Mouse (Mus musculus) neural tube, embryonic 14.5 days (tissue): ENCODE measurements around the gene Slc7a1. TPM values are rescaled to one million over a fixed set of nuclear protein-coding genes. Genes with fewer than 3 reads are reported as not detected.

ENCODE experiments used
- ATAC-seq: fragments of 200-750 bp; cut with Nextera tagmentation; 2 replicates; pipeline ENCODE4 v1.8.0; 2017; ENCODE audit warnings: low read depth, mild to moderate bottlenecking, moderate TSS enrichment, moderate library complexity
- H3K27ac ChIP-seq: fragments of 300-500 bp; sonication (generic); 2 replicates; pipeline ENCODE4 v1.5.1; 2014; ENCODE audit warnings: low read depth, mild to moderate bottlenecking, control low read depth, low read length, moderate library complexity, mixed read lengths
- H3K27me3 ChIP-seq: fragments of 300-500 bp; sonication (generic); 2 replicates; pipeline ENCODE4 v1.6.1; 2014; ENCODE audit warnings: low read length; ENCODE audit not compliant: control insufficient read depth, insufficient read depth
- H3K36me3 ChIP-seq: fragments of 300-500 bp; sonication (generic); 2 replicates; pipeline ENCODE4 v1.6.1; 2014; ENCODE audit warnings: low read length, mixed read lengths; ENCODE audit not compliant: control insufficient read depth, insufficient read depth
- H3K4me1 ChIP-seq: fragments of 300-500 bp; sonication (generic); 2 replicates; pipeline ENCODE4 v1.6.1; 2014; ENCODE audit warnings: low read length; ENCODE audit not compliant: control insufficient read depth, insufficient read depth
- H3K4me2 ChIP-seq: fragments of 300-500 bp; sonication (generic); 2 replicates; pipeline ENCODE4 v1.6.1; 2014; ENCODE audit warnings: mild to moderate bottlenecking, low read depth, low read length, control low read depth
- H3K4me3 ChIP-seq: fragments of 300-500 bp; sonication (generic); 2 replicates; pipeline ENCODE4 v1.5.1; 2014; ENCODE audit warnings: low read depth, low read length, control low read depth, mixed read lengths
- H3K9ac ChIP-seq: fragments of 300-500 bp; sonication (generic); replicated peaks from 2 replicates; pipeline ENCODE4 v1.6.1; 2014; ENCODE audit warnings: low read depth, mild to moderate bottlenecking, control low read depth, low read length, mixed read lengths
- H3K9me3 ChIP-seq: fragments of 300-500 bp; sonication (generic); 2 replicates; pipeline ENCODE4 v1.6.1; 2016; ENCODE audit warnings: low read length; ENCODE audit not compliant: control insufficient read depth
- WGBS: fragments of 180-500 bp; shearing (Covaris S2); extraction: QIAGEN DNeasy Blood & Tissue Kit; methylation state at CpG from one replicate; pipeline ENCODE4 v1.1.7; 2014; 5-methylcytosine and 5-hydroxymethylcytosine counted together
- polyA plus RNA-seq: library from polyadenylated mRNA; unstranded; fragments of >200 nt; fragmentation: Nextera tagmentation; extraction: Ambion mirVana; gene quantifications from 2 replicates; pipeline ENCODE4 v1.2.1, GENCODE M21; 2014

The Slc7a1 gene
- polyA plus RNA-seq, 1 experiment from 2014 or later, result 50.0 TPM

- H3K36me3 ChIP-seq, result no peaks in the 10 kb centered on the region
- no peaks in the 10 kb centered on the region for H3K9me3 ChIP-seq
- no peak overlapping the region for H3K4me3 ChIP-seq
- no peaks in the 10 kb centered on the region for H3K4me1 ChIP-seq
- H3K27me3 ChIP-seq, result no peaks in the 10 kb centered on the region
- H3K27ac ChIP-seq, result no peak overlapping the region
- WGBS, result 100% methylated on average over 2 of the region's 2 CpGs
- no peak overlapping the region for H3K4me2 ChIP-seq
- no peak for ATAC-seq
- no peak overlapping the region for H3K9ac ChIP-seq
Measured at GRCm38 (mm10) chr5:148387820-148388219, 11.9 kb downstream of the Slc7a1 start.

GRCm38 (mm10) chr5:148386471-148386870 lies 13.2 kb downstream of the Slc7a1 start:
- WGBS, result 87% methylated on average over 9 of the region's 9 CpGs
- no peak for ATAC-seq
- H3K27ac ChIP-seq, result no peak overlapping the region

GRCm38 (mm10) chr5:148384501-148385055 lies 15.1 kb downstream of the Slc7a1 start:
- Histone ChIP-seq H3K36me3 (no peaks in the 10 kb centered on the region), H3K9ac (no peak overlapping the region), H3K4me2 (no peak overlapping the region), H3K4me3 (no peak overlapping the region), H3K27me3 (no peaks in the 10 kb centered on the region), H3K4me1 (no peaks in the 10 kb centered on the region), H3K9me3 (no peaks in the 10 kb centered on the region), H3K27ac (no peak overlapping the region)
- ATAC-seq, result no peak
- 84% methylated on average over 9 of the region's 9 CpGs for WGBS

More at GRCm38 (mm10) chr5:148386471-148386870, 13.2 kb downstream of the Slc7a1 start:
- no peaks in the 10 kb centered on the region for H3K27me3 ChIP-seq
- no peaks in the 10 kb centered on the region for H3K4me1 ChIP-seq
- no peaks in the 10 kb centered on the region for H3K9me3 ChIP-seq
- no peak overlapping the region for H3K4me3 ChIP-seq
- no peaks in the 10 kb centered on the region for H3K36me3 ChIP-seq
- H3K4me2 ChIP-seq, result no peak overlapping the region
- no peak overlapping the region for H3K9ac ChIP-seq

DNA sequence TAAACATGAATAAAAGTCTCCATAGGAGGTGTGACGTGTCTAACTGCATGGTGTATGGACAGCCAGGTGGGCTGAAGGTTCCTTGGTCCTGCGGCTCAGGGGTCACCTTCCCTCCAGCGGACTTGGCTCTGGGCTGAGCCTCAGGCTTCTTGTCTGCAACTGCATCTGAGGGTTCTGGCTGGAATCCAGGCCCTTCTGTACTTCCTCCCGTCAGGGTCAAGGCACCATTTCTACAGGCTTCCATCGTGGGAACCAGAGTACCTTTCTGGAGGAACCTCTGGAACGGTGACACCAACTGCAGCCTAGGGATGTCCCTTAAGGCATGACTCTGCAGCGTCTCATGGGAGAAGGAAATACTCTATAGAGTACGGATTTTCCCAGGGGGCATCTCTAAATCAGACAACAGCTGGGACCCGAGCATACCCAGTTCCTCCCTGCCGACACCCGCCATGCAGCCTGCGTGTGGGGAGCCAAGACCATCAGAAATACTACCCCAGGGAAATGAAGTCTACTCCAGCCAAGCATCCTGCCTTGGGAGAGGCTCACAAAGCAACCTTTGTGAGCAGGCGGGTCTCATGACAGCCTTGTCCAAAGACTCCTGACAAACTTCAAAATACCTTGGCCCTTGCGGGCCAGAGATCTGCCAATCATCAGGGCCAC lies 15.7 kb downstream of the Slc7a1 start:
- H3K4me1 ChIP-seq, result no peaks in the 10 kb centered on the region
- H3K27ac ChIP-seq, result no peak overlapping the region
- 75% methylated on average over 14 of the region's 14 CpGs for WGBS
- H3K4me2 ChIP-seq, result no peak overlapping the region
- H3K27me3 ChIP-seq, result no peaks in the 10 kb centered on the region
- H3K9me3 ChIP-seq, result no peaks in the 10 kb centered on the region
- H3K9ac ChIP-seq, result no peak overlapping the region
- no peak overlapping the region for H3K4me3 ChIP-seq
- ATAC-seq, result no peak
- H3K36me3 ChIP-seq, result no peaks in the 10 kb centered on the region

- H3K4me3 ChIP-seq, result no peak overlapping the region
- no peaks in the 10 kb centered on the region for H3K9me3 ChIP-seq
- no peak overlapping the region for H3K4me2 ChIP-seq
- H3K36me3 ChIP-seq, result no peaks in the 10 kb centered on the region
- no peaks in the 10 kb centered on the region for H3K27me3 ChIP-seq
- no peak overlapping the region for H3K9ac ChIP-seq
- no peak for ATAC-seq
- no peaks in the 10 kb centered on the region for H3K4me1 ChIP-seq
- 84% methylated on average over 8 of the region's 8 CpGs for whole genome bisulfite sequencing
- H3K27ac ChIP-seq, result no peak overlapping the region
Measured at GRCm38 (mm10) chr5:148381083-148381482, 18.6 kb downstream of the Slc7a1 start.

- Histone ChIP-seq H3K9me3 (no peaks in the 10 kb centered on the region), H3K27ac (no peak overlapping the region), H3K27me3 (no peaks in the 10 kb centered on the region), H3K4me2 (no peak overlapping the region), H3K9ac (no peak overlapping the region), H3K36me3 (no peaks in the 10 kb centered on the region), H3K4me1 (no peaks in the 10 kb centered on the region), H3K4me3 (no peak overlapping the region)
- WGBS, result 94% methylated on average over 6 of the region's 6 CpGs
- ATAC-seq, result no peak
Measured at GRCm38 (mm10) chr5:148380246-148380504, 19.5 kb downstream of the Slc7a1 start.

DNA sequence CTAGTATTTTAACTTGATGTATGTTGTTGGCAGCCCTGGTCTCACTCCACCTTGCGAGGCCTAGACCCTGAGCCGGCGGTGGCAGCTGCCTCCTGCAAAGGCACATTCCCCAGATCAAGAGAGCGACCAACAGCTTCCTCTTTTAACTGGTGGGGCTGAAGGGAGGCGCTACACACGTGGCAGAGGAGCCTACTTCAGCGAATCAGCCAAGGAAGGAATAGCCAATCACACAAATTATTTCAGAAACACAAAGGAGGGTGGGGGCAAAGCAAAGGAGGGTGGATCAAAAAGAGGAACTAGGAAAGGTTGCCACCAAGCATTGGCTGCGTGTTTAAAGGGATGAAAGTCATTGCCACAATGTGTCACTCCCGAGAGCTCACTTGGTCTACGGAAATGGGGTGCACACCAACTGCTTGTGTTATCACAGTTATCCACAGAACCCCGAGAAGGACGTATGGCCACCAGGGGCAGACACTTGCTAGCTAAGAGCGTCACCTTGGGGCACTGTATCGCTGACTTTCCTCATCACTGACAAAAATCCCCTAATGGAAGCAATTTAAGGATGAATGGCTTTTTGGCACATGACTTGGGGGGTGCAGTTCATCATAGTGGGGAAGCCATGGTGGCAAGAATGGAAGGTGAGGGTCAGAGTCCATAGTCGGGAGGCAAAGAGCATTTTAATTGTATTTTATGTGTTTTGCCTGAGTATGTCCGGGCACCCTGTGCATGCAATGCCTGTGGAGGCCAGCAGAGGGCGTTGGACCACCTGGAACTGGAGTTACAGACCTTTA lies 20.1 kb downstream of the Slc7a1 start:
- H3K27me3 ChIP-seq, result no peaks in the 10 kb centered on the region
- H3K36me3 ChIP-seq, result no peaks in the 10 kb centered on the region
- ATAC-seq, result no peak
- no peaks in the 10 kb centered on the region for H3K4me1 ChIP-seq
- H3K27ac ChIP-seq, result no peak overlapping the region
- WGBS, result 92% methylated on average over 17 of the region's 17 CpGs
- no peak overlapping the region for H3K4me3 ChIP-seq
- no peak overlapping the region for H3K9ac ChIP-seq
- no peak overlapping the region for H3K4me2 ChIP-seq
- H3K9me3 ChIP-seq, result no peaks in the 10 kb centered on the region

DNA sequence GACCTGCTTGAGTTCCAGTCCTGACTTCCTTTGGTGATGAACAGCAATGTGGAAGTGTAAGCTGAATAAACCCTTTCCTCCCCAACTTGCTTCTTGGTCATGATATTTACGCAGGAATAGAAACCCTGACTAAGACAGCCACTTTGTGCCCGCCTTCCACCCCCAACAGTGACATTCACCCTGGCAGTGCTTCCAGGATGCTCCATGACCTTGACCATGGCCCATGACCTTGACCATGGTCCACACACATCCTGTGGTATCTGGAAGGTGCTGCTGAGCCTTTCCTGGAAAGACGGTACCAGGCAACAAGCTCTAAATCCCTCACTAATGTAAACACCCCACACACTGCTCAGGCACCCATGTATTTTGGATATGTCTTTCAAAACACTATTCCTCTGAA lies 21.0 kb downstream of the Slc7a1 start:
- no peak overlapping the region for H3K4me3 ChIP-seq
- no peaks in the 10 kb centered on the region for H3K9me3 ChIP-seq
- no peak overlapping the region for H3K4me2 ChIP-seq
- H3K9ac ChIP-seq, result no peak overlapping the region
- 91% methylated on average over 3 of the region's 3 CpGs for WGBS
- H3K36me3 ChIP-seq, result no peaks in the 10 kb centered on the region
- ATAC-seq, result no peak
- no peaks in the 10 kb centered on the region for H3K27me3 ChIP-seq
- no peak overlapping the region for H3K27ac ChIP-seq
- H3K4me1 ChIP-seq, result no peaks in the 10 kb centered on the region

DNA sequence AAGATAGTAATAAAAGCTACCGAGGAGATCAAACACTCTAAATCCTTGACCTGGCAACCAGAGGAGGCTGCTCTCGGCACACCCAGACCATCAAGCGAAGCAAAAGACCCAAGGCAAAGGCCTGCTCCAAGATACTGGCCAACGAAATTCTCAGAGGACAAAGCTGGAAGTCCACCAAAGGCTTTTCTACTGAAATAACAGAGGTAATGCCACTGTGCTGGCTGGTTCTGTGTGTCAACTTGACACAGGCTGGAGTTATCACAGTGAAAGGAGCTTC lies 21.5 kb downstream of the Slc7a1 start:
- 85% methylated on average over 4 of the region's 4 CpGs for WGBS
- H3K9ac ChIP-seq, result no peak overlapping the region
- H3K36me3 ChIP-seq, result no peaks in the 10 kb centered on the region
- no peak overlapping the region for H3K4me2 ChIP-seq
- H3K4me3 ChIP-seq, result no peak overlapping the region
- H3K9me3 ChIP-seq, result no peaks in the 10 kb centered on the region
- no peaks in the 10 kb centered on the region for H3K27me3 ChIP-seq
- ATAC-seq, result no peak
- H3K4me1 ChIP-seq, result no peaks in the 10 kb centered on the region
- H3K27ac ChIP-seq, result no peak overlapping the region
